Mouse (Mus musculus) heart, postnatal 0 days (tissue): ENCODE results near the gene Cx3cr1. TPM values are rescaled to one million over a fixed set of nuclear protein-coding genes. Genes with fewer than 3 reads are reported as not detected.
A peak's percentile ranks its signal among the peaks of the same experiment; 100 is the strongest.

ENCODE experiments used
- ATAC-seq: fragments of 200-750 bp; cut with Nextera tagmentation; 2 replicates; pipeline ENCODE4 v1.8.0; 2017; ENCODE audit warnings: low read depth, moderate number of reproducible peaks, moderate library complexity; ENCODE audit not compliant: insufficient read depth
- DNase-seq: peaks from one replicate; pipeline ENCODE4 v3.0.0-alpha.2; 2016; ENCODE audit warnings: low spot score
- H3K27ac ChIP-seq: fragments of 300-500 bp; sonication (generic); 2 replicates; pipeline ENCODE4 v1.5.1; 2014; ENCODE audit warnings: low read depth, mild to moderate bottlenecking
- H3K27me3 ChIP-seq: fragments of 300-500 bp; sonication (generic); 2 replicates; pipeline ENCODE4 v1.6.1; 2014; ENCODE audit warnings: low read length, mixed read lengths; ENCODE audit not compliant: control insufficient read depth, insufficient read depth
- H3K36me3 ChIP-seq: fragments of 300-500 bp; sonication (generic); replicated peaks from 2 replicates; pipeline ENCODE4 v1.6.1; 2014; ENCODE audit warnings: low read length, mixed read lengths; ENCODE audit not compliant: control insufficient read depth, insufficient read depth
- H3K4me1 ChIP-seq: fragments of 300-500 bp; sonication (generic); 2 replicates; pipeline ENCODE4 v1.6.1; 2014; ENCODE audit warnings: antibody characterized with exemption; ENCODE audit not compliant: control insufficient read depth, insufficient read depth
- H3K4me2 ChIP-seq: fragments of 300-500 bp; sonication (generic); 2 replicates; pipeline ENCODE4 v1.6.1; 2014; ENCODE audit warnings: low read depth, mild to moderate bottlenecking, low read length, moderate library complexity
- H3K4me3 ChIP-seq: fragments of 300-500 bp; sonication (generic); 2 replicates; pipeline ENCODE4 v1.5.1; 2014; ENCODE audit warnings: low read depth, low read length
- H3K9ac ChIP-seq: fragments of 300-500 bp; sonication (generic); replicated peaks from 2 replicates; pipeline ENCODE4 v1.6.1; 2014; ENCODE audit warnings: low read depth, low read length, mixed read lengths
- H3K9me3 ChIP-seq: fragments of 300-500 bp; sonication (generic); replicated peaks from 2 replicates; pipeline ENCODE4 v1.6.1; 2016; ENCODE audit warnings: low read length; ENCODE audit not compliant: control insufficient read depth
- CTCF ChIP-seq: IDR thresholded peaks from 2 replicates; pipeline ENCODE4 v1.5.1; 2016; ENCODE audit warnings: antibody characterized with exemption, control low read depth, low read depth
- EP300 ChIP-seq: IDR thresholded peaks from 2 replicates; pipeline ENCODE4 v1.6.1; 2016; ENCODE audit warnings: antibody characterized with exemption, low read depth
- WGBS: fragments of 180-500 bp; shearing (Covaris S2); extraction: QIAGEN DNeasy Blood & Tissue Kit; methylation state at CpG from one replicate; pipeline ENCODE4 v1.1.7; 2014; 5-methylcytosine and 5-hydroxymethylcytosine counted together
- polyA plus RNA-seq: library from polyadenylated mRNA; unstranded; fragments of >200 nt; fragmentation: Nextera tagmentation; extraction: Ambion mirVana; gene quantifications from 2 replicates; pipeline ENCODE4 v1.2.1, GENCODE M21; 2015
- total RNA-seq: library from RNA; depleted of rRNA; stranded (reverse); fragments of >200 nt; gene quantifications from 2 replicates; pipeline ENCODE4 v1.2.3, GENCODE M21; 2014; ENCODE audit warnings: low replicate concordance

Gene Cx3cr1
- total and polyA plus RNA-seq, 2 experiments from 2014 or later, result 4.7 to 5.2 TPM

DNA sequence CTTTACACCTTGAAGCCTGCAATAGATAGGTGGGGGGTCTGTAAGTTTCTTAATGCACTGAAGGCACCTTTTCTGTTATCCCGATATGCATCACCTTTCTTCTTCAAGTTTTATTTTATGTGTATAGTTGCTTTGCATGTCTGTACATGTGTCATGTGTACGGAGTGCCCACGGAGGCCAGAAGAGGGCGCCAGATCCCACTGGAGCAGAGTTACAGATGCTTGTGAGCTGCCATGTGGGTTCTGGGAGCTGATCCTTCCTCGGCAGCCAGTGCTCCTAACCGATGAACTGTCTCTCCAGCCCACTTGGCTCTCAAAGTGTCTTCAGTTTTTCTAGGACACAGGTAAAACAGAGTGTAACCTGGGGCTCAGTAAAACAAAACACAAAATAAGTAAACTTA lies 11.6 kb upstream of the Cx3cr1 start:
- no peak overlapping the region for H3K4me2 ChIP-seq
- no peaks in the 10 kb centered on the region for H3K9me3 ChIP-seq
- DNase-seq (no peak), ATAC-seq (no peak)
- no peak overlapping the region for H3K4me3 ChIP-seq
- no peaks in the 10 kb centered on the region for H3K27me3 ChIP-seq
- 62% methylated on average over 6 of the region's 6 CpGs for WGBS
- H3K9ac ChIP-seq, result no peak overlapping the region
- H3K27ac ChIP-seq, result no peak overlapping the region
- TF ChIP-seq EP300 (no peak), CTCF (no peak)
- H3K36me3 ChIP-seq, result no peaks in the 10 kb centered on the region
- H3K4me1 ChIP-seq, result no peaks in the 10 kb centered on the region

DNA sequence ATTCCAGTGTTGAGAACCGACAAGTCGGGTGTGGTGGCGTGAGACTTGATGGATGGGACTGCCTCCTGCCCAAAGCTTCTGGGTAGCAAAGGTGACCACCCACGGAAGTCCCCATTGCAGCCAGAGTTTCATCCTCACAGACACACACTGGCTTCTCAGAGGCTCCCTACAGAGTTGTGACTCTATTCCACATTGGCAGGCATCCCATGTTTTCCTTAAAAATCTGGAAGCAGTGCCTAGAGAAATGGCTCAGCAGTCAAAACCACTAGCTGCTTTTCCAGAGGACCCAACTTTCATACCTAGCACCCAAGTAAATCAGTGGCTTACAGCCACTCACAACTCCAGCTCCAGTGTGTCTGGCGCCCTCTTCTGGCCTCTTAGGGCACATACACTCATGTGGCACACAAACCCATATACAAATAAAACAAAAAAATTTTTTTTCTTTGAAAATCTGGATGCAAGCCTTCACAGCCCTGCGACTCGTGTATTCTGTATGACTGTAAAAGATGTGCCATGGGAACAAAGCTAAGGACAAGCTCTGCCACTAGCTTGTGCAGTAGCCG lies 10.9 kb upstream of the Cx3cr1 start:
- Histone ChIP-seq H3K27me3 (no peaks in the 10 kb centered on the region), H3K4me2 (no peak overlapping the region), H3K9ac (no peak overlapping the region), H3K27ac (no peak overlapping the region), H3K36me3 (no peaks in the 10 kb centered on the region), H3K9me3 (no peaks in the 10 kb centered on the region), H3K4me1 (no peaks in the 10 kb centered on the region), H3K4me3 (no peak overlapping the region)
- ATAC-seq (no peak), DNase-seq (no peak)
- TF ChIP-seq EP300, result no peak
- TF ChIP-seq CTCF, result no peak
- 75% methylated on average over 8 of the region's 8 CpGs for WGBS

DNA sequence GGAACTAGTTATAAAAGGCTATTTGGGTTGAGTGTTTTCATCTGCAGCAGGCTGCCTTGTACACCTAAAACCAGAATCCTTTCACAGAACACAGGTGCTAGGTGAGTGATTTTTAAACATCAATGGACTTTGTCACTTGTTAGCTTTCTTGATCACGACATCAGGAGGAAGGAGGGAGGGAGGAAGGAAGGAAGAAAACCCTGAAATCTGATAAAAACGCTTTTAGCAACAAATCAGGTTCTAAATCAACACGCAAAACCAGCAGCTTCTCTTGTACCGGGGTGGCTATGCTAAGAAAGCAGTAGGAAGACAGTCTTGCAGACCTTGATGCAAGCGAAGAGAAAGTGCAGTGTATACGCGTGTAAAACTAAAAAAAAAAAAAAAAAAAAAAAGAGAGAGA lies 10.2 kb upstream of the Cx3cr1 start:
- no peak overlapping the region for H3K27ac ChIP-seq
- no peak for TF ChIP-seq EP300
- TF ChIP-seq CTCF, result no peak
- no peak overlapping the region for H3K4me3 ChIP-seq
- H3K4me1 ChIP-seq, result no peaks in the 10 kb centered on the region
- ATAC-seq (no peak), DNase-seq (no peak)
- no peak overlapping the region for H3K9ac ChIP-seq
- WGBS, result 61% methylated on average over 7 of the region's 7 CpGs
- H3K36me3 ChIP-seq, result no peaks in the 10 kb centered on the region
- no peaks in the 10 kb centered on the region for H3K27me3 ChIP-seq
- no peaks in the 10 kb centered on the region for H3K9me3 ChIP-seq
- H3K4me2 ChIP-seq, result no peak overlapping the region

DNA sequence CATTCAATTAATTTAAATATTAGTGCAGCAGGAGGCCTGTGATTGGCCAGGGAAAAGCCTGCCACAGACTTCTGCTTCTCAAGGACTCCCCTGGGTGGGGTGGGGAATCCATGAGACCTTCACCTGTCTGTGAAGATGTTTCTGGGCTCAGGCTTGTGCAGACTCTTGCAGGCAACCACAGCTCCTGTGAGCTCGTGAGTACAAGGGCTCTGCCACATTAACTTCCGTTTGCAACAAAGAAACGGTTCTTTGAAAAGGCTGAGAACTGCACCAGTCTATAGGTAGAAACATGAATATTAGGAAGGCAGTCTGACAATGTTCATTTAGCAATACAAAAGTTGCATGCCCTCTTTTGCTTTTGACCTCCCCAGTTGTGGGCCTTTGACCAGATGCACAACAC lies 8.6 kb upstream of the Cx3cr1 start:
- no peaks in the 10 kb centered on the region for H3K27me3 ChIP-seq
- TF ChIP-seq CTCF (no peak), EP300 (no peak)
- H3K4me3 ChIP-seq, result no peak overlapping the region
- H3K9ac ChIP-seq, result no peak overlapping the region
- H3K4me2 ChIP-seq, result no peak overlapping the region
- H3K4me1 ChIP-seq, result no peaks in the 10 kb centered on the region
- no peak overlapping the region for H3K27ac ChIP-seq
- no peak for DNase-seq
- 86% methylated on average over 3 of the region's 3 CpGs for WGBS
- H3K36me3 ChIP-seq, result no peaks in the 10 kb centered on the region
- no peak for ATAC-seq
- H3K9me3 ChIP-seq, result no peaks in the 10 kb centered on the region

DNA sequence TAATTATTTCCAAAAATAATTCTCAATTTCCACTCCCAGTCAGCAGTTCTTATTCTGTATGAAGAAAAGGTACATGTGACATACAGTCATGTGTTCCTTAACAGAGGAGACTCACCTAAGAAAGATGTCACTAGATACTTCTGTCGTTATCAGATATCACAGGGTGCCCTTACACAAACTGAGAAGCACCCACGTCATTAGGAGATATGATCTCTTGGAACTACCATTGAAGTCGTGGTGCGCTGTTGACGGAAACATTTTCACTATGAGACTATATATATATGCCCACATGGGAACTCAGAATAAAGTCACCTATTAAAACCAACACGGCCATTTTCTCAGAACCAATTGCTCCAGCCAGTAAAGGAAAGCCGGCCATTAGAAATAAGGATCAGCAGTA lies 4.8 kb upstream of the Cx3cr1 start:
- Histone ChIP-seq H3K4me3 (no peak overlapping the region), H3K4me2 (no peak overlapping the region), H3K27me3 (no peaks in the 10 kb centered on the region), H3K4me1 (no peaks in the 10 kb centered on the region), H3K36me3 (no peaks in the 10 kb centered on the region), H3K27ac (no peak overlapping the region), H3K9me3 (no peaks in the 10 kb centered on the region), H3K9ac (no peak overlapping the region)
- DNase-seq, result no peak
- 72% methylated on average over 7 of the region's 7 CpGs for WGBS
- no peak for TF ChIP-seq CTCF
- TF ChIP-seq EP300, result no peak
- ATAC-seq, result no peak

- TF ChIP-seq CTCF (peak; percentile 91), EP300 (no peak)
- Histone ChIP-seq H3K9ac (no peak overlapping the region), H3K4me2 (no peak overlapping the region), H3K27me3 (no peaks in the 10 kb centered on the region), H3K4me3 (no peak overlapping the region), H3K4me1 (no peaks in the 10 kb centered on the region), H3K36me3 (no peaks in the 10 kb centered on the region), H3K27ac (no peak overlapping the region), H3K9me3 (no peaks in the 10 kb centered on the region)
- ATAC-seq, result peak; percentile 67
- 9% methylated on average over 3 of the region's 3 CpGs for WGBS
- DNase-seq, result peak; percentile 77
Observed at GRCm38 (mm10) chr9:120073169-120073568, 3.5 kb upstream of the Cx3cr1 start.
